Mouse (Mus musculus): ENCODE data around the gene Tmbim4.

Gene Tmbim4

GRCm38 (mm10) chr10:120218996-120219395, 17.6 kb downstream of the Tmbim4 start:
- TF ChIP-seq GATA4 (IDR thresholded peaks at IDR 0.05; ENCODE audit: insufficient replicate concordance, low read length) = no peak

GRCm38 (mm10) chr10:120219578-120220359, 18.4 kb downstream of the Tmbim4 start:
- TF ChIP-seq GATA4 (IDR thresholded peaks at IDR 0.05; ENCODE audit: insufficient replicate concordance, low read length) = no peak

- TF ChIP-seq GATA4 (IDR thresholded peaks at IDR 0.05; ENCODE audit: insufficient replicate concordance, low read length) = no peak
Measured at GRCm38 (mm10) chr10:120220776-120221175, 19.4 kb downstream of the Tmbim4 start.

- no peak; the same call in 1 of the 2 replicates for TF ChIP-seq GATA4 (IDR thresholded peaks at IDR 0.05; ENCODE audit: insufficient replicate concordance, low read length)
Measured at GRCm38 (mm10) chr10:120226871-120227661, 25.7 kb downstream of the Tmbim4 start, which contains the start of gene Llph. TSS of gene Llph (plus strand) at chr10:120227070.

DNA sequence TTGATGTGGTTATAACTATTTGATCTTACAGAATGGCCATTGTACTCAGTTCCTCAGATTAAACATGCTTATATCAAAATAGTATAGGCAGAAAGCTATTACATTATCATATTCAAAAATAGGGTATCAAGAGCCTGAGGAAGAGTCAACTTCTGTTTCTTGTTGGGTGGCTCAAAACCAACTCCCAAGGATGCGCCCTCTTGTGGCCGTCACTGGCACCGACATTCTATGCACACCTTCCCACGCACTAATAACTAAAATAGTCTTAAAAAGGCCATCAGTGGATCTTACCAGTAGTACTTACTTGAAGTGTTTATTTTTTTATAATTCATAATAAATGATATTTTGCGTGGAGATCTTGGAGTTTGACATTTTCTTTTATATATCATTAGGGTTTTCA, 30.3 kb downstream of the Tmbim4 start:
- TF ChIP-seq GATA4 (IDR thresholded peaks at IDR 0.05; ENCODE audit: insufficient replicate concordance, low read length) = no peak

DNA sequence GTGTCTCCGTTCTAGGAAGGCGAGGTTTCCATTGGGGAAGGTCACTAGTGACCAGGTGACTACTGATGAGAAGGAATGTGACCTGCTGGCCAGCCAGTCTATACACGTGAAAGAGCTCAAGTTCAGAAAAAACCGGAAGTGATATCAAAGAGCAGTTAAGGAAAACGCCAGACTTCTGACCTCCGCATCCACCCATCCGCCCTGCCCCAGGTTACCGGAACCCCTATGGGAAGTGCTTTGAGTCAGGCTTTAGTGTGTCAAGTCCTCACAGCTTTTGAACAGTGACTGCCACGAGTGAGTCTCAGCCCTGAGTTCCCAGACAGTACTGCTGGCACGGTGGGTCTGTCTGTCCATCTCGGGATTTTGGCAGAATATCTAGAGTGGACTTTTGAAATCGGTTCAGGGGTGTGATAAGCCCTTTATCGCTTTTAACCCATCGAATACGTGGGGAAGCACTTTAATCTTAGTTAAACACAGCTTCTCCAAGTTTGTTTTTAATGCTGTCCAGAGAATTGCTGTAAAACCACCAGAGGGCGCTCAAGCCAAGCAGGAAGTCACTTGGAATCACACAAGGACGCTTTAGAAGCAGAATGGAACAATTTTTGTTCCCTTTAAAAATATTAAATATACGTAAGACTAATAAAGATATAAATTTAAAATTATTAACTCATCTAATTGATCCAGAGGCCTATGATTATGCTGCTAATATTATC, 32.4 kb downstream of the Tmbim4 start:
- TF ChIP-seq GATA4 (IDR thresholded peaks at IDR 0.05; ENCODE audit: insufficient replicate concordance, low read length) = no peak

DNA sequence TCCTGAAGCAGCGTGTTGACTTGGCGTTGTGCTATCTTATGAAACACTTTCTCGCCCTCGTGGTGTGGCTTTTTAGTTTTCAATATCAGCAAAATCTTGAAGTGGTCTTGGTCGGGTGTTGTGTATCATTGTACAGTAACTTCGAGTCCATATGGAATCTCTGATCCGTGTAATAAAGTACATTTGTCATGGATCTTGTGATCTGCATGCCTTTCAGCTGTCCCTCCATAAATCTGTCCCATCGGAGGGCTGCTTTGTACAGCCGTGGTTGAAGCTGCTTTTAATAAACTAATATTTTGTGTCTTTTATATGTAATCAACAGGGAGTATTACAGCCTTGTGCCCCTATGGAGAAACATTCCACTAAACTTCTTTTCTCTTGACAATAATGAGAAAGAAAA, 35.5 kb downstream of the Tmbim4 start:
- TF ChIP-seq GATA4 (IDR thresholded peaks at IDR 0.05; ENCODE audit: insufficient replicate concordance, low read length) = no peak

DNA sequence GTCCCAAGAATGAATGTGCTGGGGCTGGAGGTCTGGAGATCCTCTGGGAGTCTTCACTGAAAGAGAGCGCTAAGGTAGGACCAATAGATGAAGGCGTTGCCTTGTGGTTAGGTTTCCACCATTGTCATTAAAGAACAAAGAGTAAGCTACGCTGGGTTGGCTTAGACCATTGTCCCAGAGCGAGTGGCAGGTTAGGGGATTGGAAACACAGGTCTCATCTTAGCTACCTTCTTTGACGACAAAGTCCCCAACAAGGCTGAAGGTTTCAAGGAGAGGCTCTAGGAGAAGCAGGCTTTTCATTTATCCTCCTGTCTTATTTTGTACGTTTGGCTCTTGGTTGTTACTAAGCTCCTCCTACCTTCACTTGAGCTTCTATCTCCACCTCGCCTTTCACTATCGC, 36.9 kb downstream of the Tmbim4 start:
- no peak for TF ChIP-seq GATA4 (IDR thresholded peaks at IDR 0.05; ENCODE audit: insufficient replicate concordance, low read length)

DNA sequence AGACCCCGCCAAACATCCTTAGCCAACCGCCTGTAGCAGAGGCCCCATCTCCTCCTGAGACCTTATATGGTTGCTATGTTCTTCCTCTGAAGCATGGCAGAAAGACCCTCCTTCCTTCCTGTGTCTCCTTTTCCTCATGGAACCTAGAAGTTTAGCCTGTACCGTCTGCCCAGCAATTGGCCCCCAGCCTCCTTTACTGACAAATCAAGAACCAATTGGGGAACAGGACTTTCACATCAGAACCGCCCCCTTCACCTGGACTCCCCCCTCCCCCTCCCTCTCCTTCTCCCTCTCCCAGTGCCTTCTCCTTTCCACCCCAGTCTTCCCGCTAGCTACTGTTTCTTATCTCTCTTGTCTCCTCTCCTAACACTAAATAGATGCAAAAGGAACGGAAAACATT, 38.1 kb downstream of the Tmbim4 start:
- no peak for TF ChIP-seq GATA4 (IDR thresholded peaks at IDR 0.05; ENCODE audit: insufficient replicate concordance, low read length)

DNA sequence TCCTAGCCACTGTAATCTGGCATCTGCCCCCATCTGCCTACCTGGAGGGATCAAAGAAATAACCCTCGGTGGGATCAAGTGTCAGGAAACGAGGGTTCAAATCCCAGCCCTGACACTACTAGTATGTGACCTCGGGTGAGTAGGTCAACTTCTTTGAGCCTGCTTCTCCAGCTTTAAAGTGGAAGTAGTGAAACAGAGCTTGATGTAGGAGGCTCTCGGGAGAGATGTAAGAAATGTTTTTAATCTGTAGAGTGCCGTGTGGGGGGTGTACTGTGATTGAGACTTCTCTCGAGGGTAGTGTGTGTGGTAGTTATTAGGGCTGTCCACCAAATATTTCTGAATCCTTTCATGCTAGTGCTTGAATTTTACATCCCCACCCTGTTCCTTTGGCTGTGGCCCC, 41.0 kb downstream of the Tmbim4 start:
- no peak for TF ChIP-seq GATA4 (IDR thresholded peaks at IDR 0.05; ENCODE audit: insufficient replicate concordance, low read length)

- TF ChIP-seq GATA4 (IDR thresholded peaks at IDR 0.05; ENCODE audit: insufficient replicate concordance, low read length) = no peak
Measured at GRCm38 (mm10) chr10:120245681-120246080, 44.3 kb downstream of the Tmbim4 start.

DNA sequence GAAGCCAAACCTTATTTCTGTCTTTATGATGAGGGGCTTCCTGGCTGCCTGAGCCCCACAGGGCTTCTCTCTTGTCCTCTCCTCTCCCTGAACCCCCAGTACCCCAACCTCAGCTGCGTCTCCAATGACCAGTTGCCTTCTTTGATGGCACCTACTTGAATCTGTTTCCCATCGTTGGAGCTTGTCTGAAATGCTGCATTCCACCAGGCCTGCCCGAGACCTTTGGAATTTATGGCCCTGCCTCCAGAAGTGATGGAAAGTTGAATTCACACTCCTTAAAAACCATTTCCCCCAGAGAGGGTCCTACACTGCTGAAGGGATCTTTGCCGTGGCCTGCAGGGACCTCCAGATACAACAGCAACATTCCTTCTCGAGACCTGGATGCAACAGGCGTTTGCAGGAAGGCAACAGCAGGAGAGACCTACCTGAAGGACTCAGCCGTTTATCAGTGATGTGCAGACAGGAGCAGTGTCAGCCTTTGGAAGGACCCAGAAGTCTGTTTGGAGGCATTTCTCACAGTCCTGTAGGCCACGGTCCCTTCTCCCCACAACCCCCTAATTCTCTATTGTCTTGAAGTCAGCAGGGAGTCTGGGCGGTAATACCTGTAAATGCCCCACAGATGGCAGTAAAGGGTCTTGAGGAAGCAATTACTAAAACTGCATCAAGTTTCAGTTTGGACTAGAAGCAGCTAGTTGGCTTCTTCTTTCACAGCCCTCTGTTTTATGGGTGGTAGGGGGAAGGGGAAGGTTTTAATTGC, 45.8 kb downstream of the Tmbim4 start:
- TF ChIP-seq GATA4 (IDR thresholded peaks at IDR 0.05; ENCODE audit: insufficient replicate concordance, low read length) = no peak

DNA sequence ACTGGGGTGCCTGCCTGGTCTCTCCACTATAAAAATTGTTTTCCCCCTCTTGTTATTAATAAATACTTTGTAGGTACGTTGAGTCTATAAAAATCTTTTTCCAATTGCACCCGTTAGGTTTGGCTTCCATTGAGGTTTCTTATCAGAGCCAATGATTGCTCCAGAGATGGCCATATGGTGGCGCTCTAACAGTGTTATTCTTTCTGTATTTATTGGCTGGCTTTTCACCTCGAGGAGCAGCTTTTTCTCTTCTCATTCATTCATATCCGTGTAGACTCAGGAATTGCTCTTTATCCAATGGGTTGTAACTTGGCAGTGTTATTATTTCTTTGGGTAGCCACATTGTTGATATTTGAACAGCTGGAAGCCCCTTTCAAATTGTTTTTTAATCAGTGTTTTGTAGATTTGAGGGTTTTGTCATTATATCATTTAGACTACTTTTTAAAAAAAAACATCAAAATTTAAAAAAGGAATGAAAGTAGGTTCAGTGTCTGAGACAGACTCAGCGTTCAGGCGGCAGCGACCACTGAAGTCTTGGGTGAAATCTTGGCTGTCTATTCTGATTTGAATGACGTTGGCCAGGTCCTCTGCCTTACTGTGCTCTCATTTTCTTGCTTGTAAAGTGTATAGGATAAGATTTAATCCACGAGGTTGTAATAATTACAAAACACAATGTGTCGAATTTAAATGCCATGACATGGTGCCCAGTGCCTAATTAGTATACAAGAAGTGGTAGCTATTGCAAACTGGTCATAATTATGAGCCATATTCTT, 49.7 kb downstream of the Tmbim4 start:
- TF ChIP-seq GATA4 (IDR thresholded peaks at IDR 0.05; ENCODE audit: insufficient replicate concordance, low read length) = no peak

DNA sequence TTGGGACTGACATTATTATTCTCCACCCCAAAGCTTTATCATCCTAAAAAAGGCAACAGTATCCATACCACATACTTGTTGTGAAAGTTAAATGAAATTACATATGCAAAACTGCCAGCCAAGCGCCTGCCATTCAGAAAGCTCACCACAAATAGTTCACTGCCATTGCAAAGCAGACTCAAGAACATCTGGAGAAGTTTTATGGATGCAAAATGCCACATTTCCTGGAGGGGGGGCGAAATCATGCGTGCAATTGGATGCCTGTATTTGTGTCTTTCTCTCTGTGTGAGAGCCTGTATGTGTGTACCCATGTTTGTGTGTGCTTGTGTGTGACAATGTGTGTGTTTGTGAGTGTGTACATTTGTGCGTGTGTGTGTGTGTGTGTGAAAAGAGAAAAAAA, 50.4 kb downstream of the Tmbim4 start:
- TF ChIP-seq GATA4 (IDR thresholded peaks at IDR 0.05; ENCODE audit: insufficient replicate concordance, low read length) = no peak

Measured in liver, adult (tissue).